24 mouse cellular contexts compared by ENCODE assay signal in the genomic region with DNA sequence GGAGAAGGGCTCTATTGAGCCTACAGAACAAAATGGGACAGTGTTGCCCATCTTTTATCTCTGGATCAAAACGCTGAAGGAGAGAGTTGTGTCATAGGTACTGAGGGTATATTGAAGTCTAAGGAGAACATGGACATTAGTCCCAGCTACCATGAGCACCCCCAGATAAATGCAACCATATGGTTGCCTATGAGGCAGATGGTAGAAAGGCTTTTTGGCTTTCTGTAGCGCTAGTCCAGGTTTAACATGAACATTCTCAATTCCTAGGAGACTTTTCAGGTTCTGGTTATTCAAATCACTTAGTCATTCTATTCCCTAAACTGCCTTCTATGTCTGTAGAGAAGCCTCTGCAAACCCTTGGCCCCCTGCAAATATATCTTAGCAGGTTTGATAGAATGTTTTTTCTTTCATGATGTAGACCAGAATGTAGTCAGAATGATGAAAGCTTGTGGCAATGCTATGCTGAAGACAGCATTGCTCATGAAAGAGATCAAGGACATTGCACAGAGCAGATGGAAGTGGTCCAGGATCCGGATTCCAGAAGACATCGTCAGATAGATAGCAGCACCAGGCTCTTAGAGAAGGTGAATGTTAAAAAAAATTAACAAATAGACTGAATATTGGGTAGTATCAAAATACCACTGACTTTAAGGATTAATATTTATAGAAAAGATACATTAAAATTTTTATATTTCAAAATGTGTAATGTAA.
DNase-seq lines count a peak whose midpoint lies in the region; ATAC-seq lines count a peak whose summit lies in the region.
"Had no signal": no experiment of that assay in that cellular context is flagged by ENCODE, and none has a peak within 500 bp of the region (broad histone marks: within the 10 kb centered on the region; RNA-seq: fewer than 3 reads in every experiment).

No protein-coding gene starts in this region.

- H3K4me1 ChIP-seq in neural tube, embryonic 15.5 days, result no peaks in the 10 kb centered on the region
- H3K4me1 ChIP-seq: embryonic facial prominence, embryonic 15.5 days; forebrain, embryonic 15.5 days; heart, embryonic 13.5 days; limb, embryonic 15.5 days; midbrain, embryonic 13.5 days; stomach, embryonic 15.5 days had no signal

- ATAC-seq in neural tube, embryonic 15.5 days (ENCODE audit: low FRiP score), result no peak
- ATAC-seq: activated CD4-positive, CD25-positive, alpha-beta regulatory T cell, adult 4 months; forebrain, embryonic 15.5 days; midbrain, embryonic 13.5 days had no signal

- 91% methylated on average over 4 of the region's 4 CpGs for WGBS in neural tube, embryonic 15.5 days

- no peak overlapping the region for H3K27ac ChIP-seq in neural tube, embryonic 15.5 days (replicated peaks)
- H3K27ac ChIP-seq: embryonic facial prominence, embryonic 15.5 days; forebrain, embryonic 15.5 days; heart, adult 2 months; heart, embryonic 13.5 days; limb, embryonic 15.5 days; liver, embryonic 14.5 days; midbrain, embryonic 13.5 days; stomach, embryonic 15.5 days had no signal

- no peak overlapping the region for H3K4me2 ChIP-seq in neural tube, embryonic 15.5 days
- H3K4me2 ChIP-seq: embryonic facial prominence, embryonic 15.5 days; forebrain, embryonic 15.5 days; heart, embryonic 13.5 days; limb, embryonic 15.5 days; lung, embryonic 14.5 days; midbrain, embryonic 13.5 days; stomach, embryonic 15.5 days had no signal

- DNase-seq in adrenal gland, adult 8-10 months, result peak; percentile 70
- peak; percentile 57 for DNase-seq in adrenal gland, postnatal 25 days
- DNase-seq in cerebellum, adult 8-10 months, result peak; percentile 6
- peak; percentile 5 to 13 for DNase-seq in cerebellum, postnatal 36 days
- DNase-seq in retina, embryonic 14.5 days (ENCODE audit: low spot score), result no peak
- DNase-seq in adipocyte (ENCODE audit: low spot score), result no peak
- DNase-seq: gastrocnemius, postnatal 36 days; heart, adult 2 months; heart, postnatal 14 days; kidney, adult 11 months; kidney, postnatal 4 days; left cerebral cortex, postnatal 4 days; lung, embryonic 14.5 days; right cerebral cortex, postnatal 4 days; thymus, postnatal 25 days had no signal

- no peaks in the 10 kb centered on the region for H3K36me3 ChIP-seq in neural tube, embryonic 15.5 days
- H3K36me3 ChIP-seq: embryonic facial prominence, embryonic 15.5 days; forebrain, embryonic 15.5 days; heart, embryonic 13.5 days; limb, embryonic 15.5 days; midbrain, embryonic 13.5 days; stomach, embryonic 15.5 days had no signal

- no peaks in the 10 kb centered on the region for H3K9me3 ChIP-seq in neural tube, embryonic 15.5 days (replicated peaks)
- H3K9me3 ChIP-seq: embryonic facial prominence, embryonic 15.5 days; forebrain, embryonic 15.5 days; heart, embryonic 13.5 days; limb, embryonic 15.5 days; midbrain, embryonic 13.5 days; stomach, embryonic 15.5 days had no signal

- no peak overlapping the region for H3K4me3 ChIP-seq in neural tube, embryonic 15.5 days (replicated peaks)
- H3K4me3 ChIP-seq: embryonic facial prominence, embryonic 15.5 days; forebrain, embryonic 15.5 days; heart, adult 2 months; heart, embryonic 13.5 days; limb, embryonic 15.5 days; midbrain, embryonic 13.5 days; stomach, embryonic 15.5 days had no signal

- no peak overlapping the region for H3K9ac ChIP-seq in neural tube, embryonic 15.5 days (replicated peaks)
- H3K9ac ChIP-seq: embryonic facial prominence, embryonic 15.5 days; forebrain, embryonic 15.5 days; heart, embryonic 13.5 days; limb, embryonic 15.5 days; liver, embryonic 14.5 days; lung, embryonic 14.5 days; midbrain, embryonic 13.5 days; stomach, embryonic 15.5 days had no signal

- no peaks in the 10 kb centered on the region for H3K27me3 ChIP-seq in neural tube, embryonic 15.5 days (replicated peaks)
- H3K27me3 ChIP-seq: embryonic facial prominence, embryonic 15.5 days; forebrain, embryonic 15.5 days; heart, embryonic 13.5 days; limb, embryonic 15.5 days; midbrain, embryonic 13.5 days; stomach, embryonic 15.5 days had no signal

Comparison
In these comparisons a context has a peak if more than half of its experiments do, and no peak if none do; other contexts are left out.
1. DNase-seq: peak in adrenal gland, adult 8-10 months (single experiment), adrenal gland, postnatal 25 days (single experiment), cerebellum, adult 8-10 months (single experiment) and cerebellum, postnatal 36 days (2 of 2); none in retina, embryonic 14.5 days (single experiment) and adipocyte (single experiment).